Mouse (Mus musculus): ENCODE data around the gene Samd11. TPM values are rescaled to one million over a fixed set of nuclear protein-coding genes. Genes with fewer than 3 reads are reported as not detected.

The Samd11 gene
- polyA plus RNA-seq, 1 experiment from 2014 or later: 0.20 TPM

DNA sequence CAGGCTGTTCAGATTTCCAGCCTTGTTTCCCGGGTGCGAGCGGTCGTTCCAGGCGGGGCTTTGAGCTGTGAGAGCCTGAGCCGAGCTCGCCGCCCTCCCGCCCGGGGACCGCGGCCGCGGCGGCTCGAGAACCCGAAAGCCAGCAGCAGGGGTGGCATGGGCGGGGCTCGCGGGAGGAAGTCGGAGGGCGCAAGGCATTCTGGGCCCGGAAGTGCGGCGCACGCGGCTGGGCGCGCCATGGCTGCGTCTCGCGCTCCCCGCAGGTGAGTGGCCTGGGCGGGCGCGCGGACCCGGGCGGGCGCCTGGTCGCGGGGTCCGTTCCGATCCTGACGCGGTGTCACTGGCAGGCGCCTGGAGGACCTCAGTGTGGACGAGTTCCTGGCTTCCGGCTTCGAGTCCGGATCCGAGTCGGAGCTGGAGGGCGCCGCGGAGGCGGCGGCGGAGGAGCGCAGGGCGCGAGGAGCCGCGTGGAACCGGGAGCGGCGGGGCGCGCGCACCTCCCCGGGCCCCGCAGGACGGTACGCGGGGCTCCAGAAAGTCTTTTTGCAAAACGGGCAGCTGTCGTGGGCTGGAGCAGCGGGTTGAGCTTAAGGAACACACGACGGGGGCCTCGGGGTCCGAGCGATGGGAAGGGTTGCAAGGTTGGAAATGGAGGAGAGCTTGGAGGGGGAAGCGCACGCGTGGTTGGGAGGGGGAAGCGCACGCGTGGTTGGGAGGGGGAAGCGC, 19.5 kb downstream of the Samd11 start, which contains the start of gene Noc2l:
Gene Noc2l (plus strand): TSS at position 203 of the 726 bp plus-strand sequence.
- Histone ChIP-seq H3K27ac (ENCODE audit: low read depth) (peak within 1 kb of the TSS; percentile 95), H3K9ac (ENCODE audit: low read length) (peak within 1 kb of the TSS; percentile 77), H3K27me3 (replicated peaks; ENCODE audit: control insufficient read depth, insufficient read depth, low read length) (no peaks in the 10 kb centered on the region), H3K4me2 (ENCODE audit: low read length) (peak within 1 kb of the TSS; percentile 60), H3K36me3 (ENCODE audit: control insufficient read depth, insufficient read depth, low read length) (peaks cover 63% of the 10 kb centered on the region), H3K4me1 (replicated peaks; ENCODE audit: control insufficient read depth, insufficient read depth, low read length) (0 out of 2 replicates have a peak, but pooled peaks cover 3% of the 10 kb centered on the region), H3K9me3 (ENCODE audit: control insufficient read depth, low read length) (no peaks in the 10 kb centered on the region), H3K4me3 (ENCODE audit: low read depth, low read length) (peak within 1 kb of the TSS; percentile 91)
- WGBS: under 1% methylated on average over 88 of the region's 90 CpGs
- DNase-seq (ENCODE audit: low spot score): peak; percentile 94
- ATAC-seq (replicated peaks; ENCODE audit: low FRiP score, low TSS enrichment, low read depth): peak; percentile 86

DNA sequence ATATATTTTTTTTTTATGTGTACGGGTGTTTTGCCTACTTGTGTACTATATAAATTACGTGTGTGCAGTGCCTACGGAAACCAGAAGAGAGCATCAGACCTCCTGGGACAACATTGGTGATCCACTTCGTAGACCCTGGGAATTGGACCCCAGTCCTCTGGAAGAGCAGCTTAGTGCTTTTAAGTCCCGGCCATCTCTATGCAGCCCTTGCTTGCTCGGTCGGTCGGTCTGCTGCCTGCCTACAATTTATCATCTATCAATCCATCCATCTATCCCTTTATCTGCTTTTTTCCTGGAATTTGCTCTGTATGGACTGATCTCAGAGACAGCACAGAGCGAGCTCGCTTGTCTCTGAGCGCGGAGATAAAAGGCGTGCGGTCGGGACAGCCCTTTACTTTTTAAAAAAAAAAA, 20.1 kb downstream of the Samd11 start:
- Histone ChIP-seq H3K4me1 (replicated peaks; ENCODE audit: control insufficient read depth, insufficient read depth, low read length) (0 out of 2 replicates have a peak, but pooled peaks cover 3% of the 10 kb centered on the region), H3K4me2 (ENCODE audit: low read length) (peak overlapping the region; percentile 60), H3K4me3 (ENCODE audit: low read depth, low read length) (peak overlapping the region; percentile 91), H3K27me3 (replicated peaks; ENCODE audit: control insufficient read depth, insufficient read depth, low read length) (no peaks in the 10 kb centered on the region), H3K36me3 (ENCODE audit: control insufficient read depth, insufficient read depth, low read length) (peaks cover 61% of the 10 kb centered on the region), H3K9me3 (ENCODE audit: control insufficient read depth, low read length) (no peaks in the 10 kb centered on the region), H3K27ac (ENCODE audit: low read depth) (peak overlapping the region; percentile 95), H3K9ac (ENCODE audit: low read length) (peak overlapping the region; percentile 77)
- ATAC-seq (replicated peaks; ENCODE audit: low FRiP score, low TSS enrichment, low read depth) (peak; percentile 16; the same call in 1 of the 2 replicates), DNase-seq (ENCODE audit: low spot score) (no peak)
- under 1% methylated on average over 15 of the region's 15 CpGs for WGBS

DNA sequence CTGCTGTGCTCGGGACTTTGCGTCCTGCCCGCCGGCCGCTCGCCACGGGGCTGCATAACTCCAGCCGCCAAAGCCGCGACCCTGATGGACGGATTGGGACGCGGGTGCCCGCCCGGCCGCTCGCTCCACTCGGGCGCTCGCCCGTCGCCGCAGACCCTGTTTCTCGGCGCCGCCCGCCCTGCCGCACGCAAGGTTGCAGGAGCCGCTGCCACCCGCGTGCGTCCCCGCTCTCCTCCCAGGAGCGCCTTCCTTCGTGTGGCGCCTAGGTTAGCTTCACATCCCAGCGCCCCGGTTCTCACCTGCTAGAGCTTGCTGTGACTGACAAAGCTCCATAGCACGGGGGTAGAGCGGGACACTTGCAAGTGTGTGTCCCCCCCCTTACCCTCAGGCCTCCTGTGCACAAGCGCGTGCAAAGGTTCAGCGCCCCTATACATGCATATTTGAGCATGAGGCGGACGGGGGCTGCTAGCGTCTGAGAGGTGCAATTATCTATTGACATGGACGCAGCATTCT, 20.7 kb downstream of the Samd11 start, which contains the start of gene Plekhn1:
Gene Plekhn1 (minus strand): TSS at position 157 of the 513 bp plus-strand sequence.
- ATAC-seq (replicated peaks; ENCODE audit: low FRiP score, low TSS enrichment, low read depth) (peak; percentile 28), DNase-seq (ENCODE audit: low spot score) (peak; percentile 86)
- no peaks in the 10 kb centered on the region for H3K9me3 ChIP-seq (ENCODE audit: control insufficient read depth, low read length)
- peak within 1 kb of the TSS; percentile 91 for H3K4me3 ChIP-seq (ENCODE audit: low read depth, low read length)
- under 1% methylated on average over 41 of the region's 48 CpGs for WGBS
- peaks cover 61% of the 10 kb centered on the region for H3K36me3 ChIP-seq (ENCODE audit: control insufficient read depth, insufficient read depth, low read length)
- H3K4me1 ChIP-seq (replicated peaks; ENCODE audit: control insufficient read depth, insufficient read depth, low read length): 0 out of 2 replicates have a peak, but pooled peaks cover 3% of the 10 kb centered on the region
- H3K9ac ChIP-seq (ENCODE audit: low read length): peak within 1 kb of the TSS; percentile 77
- H3K4me2 ChIP-seq (ENCODE audit: low read length): peak within 1 kb of the TSS; percentile 60
- H3K27ac ChIP-seq (ENCODE audit: low read depth): peak within 1 kb of the TSS; percentile 95
- H3K27me3 ChIP-seq (replicated peaks; ENCODE audit: control insufficient read depth, insufficient read depth, low read length): no peaks in the 10 kb centered on the region

DNA sequence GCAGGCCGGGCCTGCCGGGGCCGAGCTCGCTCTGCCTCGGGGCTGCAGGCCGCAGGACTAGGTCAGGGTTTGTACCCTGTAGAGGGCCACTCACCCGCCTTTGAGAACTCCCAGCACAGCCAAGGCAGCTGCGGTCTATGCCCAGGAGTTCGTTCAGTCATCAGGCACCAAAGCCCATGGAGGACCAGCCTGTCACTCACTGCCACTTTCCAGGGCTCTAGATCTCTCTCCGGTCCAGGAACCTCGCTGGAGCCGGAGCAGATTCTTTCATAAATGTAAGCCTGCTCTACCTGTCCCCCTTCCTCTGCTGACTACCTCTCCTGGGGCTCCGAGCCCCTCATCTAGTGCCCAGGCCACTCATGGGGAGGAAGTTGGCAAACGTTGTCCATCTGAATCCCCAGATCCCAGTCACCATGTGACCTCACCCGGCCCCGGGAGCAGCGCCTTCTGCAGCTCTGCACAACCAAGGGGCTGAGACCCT, 21.4 kb downstream of the Samd11 start:
- ATAC-seq (replicated peaks; ENCODE audit: low FRiP score, low TSS enrichment, low read depth) (no peak), DNase-seq (ENCODE audit: low spot score) (peak; percentile 73)
- peak overlapping the region; percentile 91 for H3K4me3 ChIP-seq (ENCODE audit: low read depth, low read length)
- H3K27ac ChIP-seq (ENCODE audit: low read depth): no peak overlapping the region
- H3K36me3 ChIP-seq (ENCODE audit: control insufficient read depth, insufficient read depth, low read length): peaks cover 61% of the 10 kb centered on the region
- no peaks in the 10 kb centered on the region for H3K9me3 ChIP-seq (ENCODE audit: control insufficient read depth, low read length)
- H3K4me2 ChIP-seq (ENCODE audit: low read length): peak overlapping the region; percentile 60
- 0 out of 2 replicates have a peak, but pooled peaks cover 3% of the 10 kb centered on the region for H3K4me1 ChIP-seq (replicated peaks; ENCODE audit: control insufficient read depth, insufficient read depth, low read length)
- H3K9ac ChIP-seq (ENCODE audit: low read length): peak overlapping the region; percentile 44
- WGBS: 4% methylated on average over 17 of the region's 17 CpGs
- no peaks in the 10 kb centered on the region for H3K27me3 ChIP-seq (replicated peaks; ENCODE audit: control insufficient read depth, insufficient read depth, low read length)

DNA sequence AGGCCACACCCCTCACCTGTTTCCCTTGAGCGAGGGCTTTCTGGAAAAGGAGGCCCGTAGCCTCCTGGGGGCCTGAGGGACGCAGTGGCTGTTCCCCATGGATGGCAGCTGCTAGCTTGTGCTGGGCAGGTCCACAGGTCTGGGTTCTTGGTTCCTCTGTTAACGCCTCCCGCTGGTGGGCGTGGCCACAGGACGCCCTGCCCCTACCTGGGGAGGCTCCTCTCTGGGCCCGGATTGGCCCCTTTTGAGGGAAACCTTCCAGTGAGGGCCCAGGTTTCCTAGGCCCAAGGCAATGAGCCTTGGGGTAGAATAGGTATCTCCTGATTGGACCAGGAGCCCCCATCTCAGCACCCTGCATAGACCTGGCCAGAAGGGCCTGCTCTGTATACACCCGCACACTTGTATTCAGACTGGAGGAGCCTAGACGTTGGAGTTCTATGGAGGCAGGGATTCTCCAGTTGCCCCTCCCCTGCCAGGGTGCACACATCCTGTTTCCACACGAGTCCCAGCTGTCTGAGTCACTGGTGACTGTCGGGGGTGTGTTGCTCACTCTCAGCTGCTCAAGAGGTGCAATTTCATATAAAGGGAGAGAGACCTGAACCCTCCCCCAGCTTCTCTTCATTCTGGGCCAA, 26.9 kb downstream of the Samd11 start:
- 20% methylated on average over 12 of the region's 12 CpGs for WGBS
- DNase-seq (ENCODE audit: low spot score) (no peak), ATAC-seq (replicated peaks; ENCODE audit: low FRiP score, low TSS enrichment, low read depth) (peak; percentile 61)
- Histone ChIP-seq H3K4me1 (replicated peaks; ENCODE audit: control insufficient read depth, insufficient read depth, low read length) (peaks cover 10% of the 10 kb centered on the region; the same call in 1 of the 2 replicates), H3K4me3 (ENCODE audit: low read depth, low read length) (no peak overlapping the region), H3K9ac (ENCODE audit: low read length) (no peak overlapping the region), H3K36me3 (ENCODE audit: control insufficient read depth, insufficient read depth, low read length) (peaks cover 41% of the 10 kb centered on the region), H3K27ac (ENCODE audit: low read depth) (no peak overlapping the region), H3K27me3 (replicated peaks; ENCODE audit: control insufficient read depth, insufficient read depth, low read length) (no peaks in the 10 kb centered on the region), H3K9me3 (ENCODE audit: control insufficient read depth, low read length) (no peaks in the 10 kb centered on the region), H3K4me2 (ENCODE audit: low read length) (peak overlapping the region; percentile 28)

DNA sequence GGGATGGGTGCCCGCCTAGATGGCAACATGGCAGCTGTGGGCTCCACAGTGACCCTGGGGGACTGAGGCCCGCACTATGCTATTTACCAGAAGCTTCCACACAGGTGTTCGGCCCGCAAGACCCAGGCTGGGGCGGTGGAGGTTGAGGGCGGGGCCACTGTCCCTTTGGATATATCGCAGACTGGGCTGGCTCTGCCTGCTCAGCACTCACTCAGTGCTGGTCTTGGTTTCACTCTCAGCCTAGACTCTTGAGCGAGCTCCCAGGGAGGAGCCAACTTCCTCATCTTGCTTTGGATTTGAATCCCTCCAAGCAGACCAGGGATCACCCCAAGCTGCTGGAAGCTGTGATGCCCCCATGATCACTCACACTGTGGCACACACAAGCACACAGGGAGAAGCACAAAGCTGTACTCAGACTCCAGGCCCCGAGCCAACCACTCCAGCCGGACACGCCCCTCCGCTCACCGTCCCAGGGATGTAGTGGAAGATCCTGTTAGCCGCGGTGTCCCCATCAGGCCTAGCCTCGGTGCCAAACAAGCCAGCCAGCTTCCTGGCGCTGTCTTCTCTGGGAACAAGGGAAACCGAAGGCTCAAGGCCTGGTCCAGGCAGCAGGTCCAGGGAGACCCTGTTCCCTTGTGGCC, 27.6 kb downstream of the Samd11 start:
- Histone ChIP-seq H3K27ac (ENCODE audit: low read depth) (no peak overlapping the region), H3K36me3 (ENCODE audit: control insufficient read depth, insufficient read depth, low read length) (peaks cover 37% of the 10 kb centered on the region), H3K27me3 (replicated peaks; ENCODE audit: control insufficient read depth, insufficient read depth, low read length) (no peaks in the 10 kb centered on the region), H3K9ac (ENCODE audit: low read length) (no peak overlapping the region), H3K4me3 (ENCODE audit: low read depth, low read length) (no peak overlapping the region), H3K9me3 (ENCODE audit: control insufficient read depth, low read length) (no peaks in the 10 kb centered on the region), H3K4me1 (replicated peaks; ENCODE audit: control insufficient read depth, insufficient read depth, low read length) (peaks cover 8% of the 10 kb centered on the region; the same call in 1 of the 2 replicates), H3K4me2 (ENCODE audit: low read length) (peak overlapping the region; percentile 28)
- DNase-seq (ENCODE audit: low spot score) (no peak), ATAC-seq (replicated peaks; ENCODE audit: low FRiP score, low TSS enrichment, low read depth) (0 out of 2 replicates have a peak, but pooled peaks have one; percentile 29)
- WGBS: 34% methylated on average over 18 of the region's 18 CpGs

DNA sequence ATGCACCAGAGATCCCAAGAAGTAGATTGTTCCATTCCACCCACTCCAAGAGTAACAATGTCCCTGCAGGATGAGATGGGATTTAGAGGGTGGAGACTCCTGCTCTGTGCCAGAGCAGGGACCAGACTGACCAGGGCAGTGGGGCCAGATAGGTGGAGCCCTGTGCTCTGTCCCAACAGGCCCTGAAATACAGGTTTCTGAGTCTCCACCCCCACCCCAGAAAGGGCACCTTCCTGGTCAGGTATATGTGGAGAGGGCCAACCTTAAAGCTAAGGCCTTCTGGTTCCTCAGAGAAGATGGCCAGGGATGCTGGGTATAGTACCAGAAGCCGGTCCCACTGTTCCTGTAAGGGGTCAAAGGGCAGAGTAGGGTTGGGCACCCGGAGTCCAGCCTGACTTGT, 31.2 kb downstream of the Samd11 start:
- ATAC-seq (replicated peaks; ENCODE audit: low FRiP score, low TSS enrichment, low read depth) (no peak), DNase-seq (ENCODE audit: low spot score) (no peak)
- Histone ChIP-seq H3K27me3 (replicated peaks; ENCODE audit: control insufficient read depth, insufficient read depth, low read length) (no peaks in the 10 kb centered on the region), H3K27ac (ENCODE audit: low read depth) (no peak overlapping the region), H3K4me2 (ENCODE audit: low read length) (no peak overlapping the region), H3K36me3 (ENCODE audit: control insufficient read depth, insufficient read depth, low read length) (peaks cover 13% of the 10 kb centered on the region), H3K9me3 (ENCODE audit: control insufficient read depth, low read length) (no peaks in the 10 kb centered on the region), H3K4me3 (ENCODE audit: low read depth, low read length) (no peak overlapping the region), H3K9ac (ENCODE audit: low read length) (no peak overlapping the region), H3K4me1 (replicated peaks; ENCODE audit: control insufficient read depth, insufficient read depth, low read length) (peaks cover 8% of the 10 kb centered on the region; the same call in 1 of the 2 replicates)
- 87% methylated on average over 2 of the region's 2 CpGs for WGBS

DNA sequence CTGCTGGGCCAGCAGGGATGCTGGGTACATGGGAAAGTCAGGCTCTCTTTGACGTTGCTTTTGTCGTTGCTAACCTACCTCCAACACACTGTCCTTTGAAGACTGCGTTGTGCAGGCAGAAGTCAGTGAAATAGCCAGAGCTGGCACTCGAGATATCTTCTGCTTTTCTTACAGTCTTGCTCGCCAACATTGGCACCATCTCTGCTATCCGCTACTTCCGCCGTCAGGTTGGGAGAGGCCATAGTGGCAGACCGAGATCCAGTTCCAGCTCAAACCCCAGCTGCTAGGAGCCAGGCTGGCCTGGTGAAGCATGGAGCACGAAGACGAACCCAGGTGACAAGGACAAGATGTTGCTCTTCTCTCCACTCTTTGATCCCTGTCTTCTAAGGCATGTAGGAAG, 35.5 kb downstream of the Samd11 start:
- H3K4me3 ChIP-seq (ENCODE audit: low read depth, low read length): no peak overlapping the region
- no peaks in the 10 kb centered on the region for H3K4me1 ChIP-seq (replicated peaks; ENCODE audit: control insufficient read depth, insufficient read depth, low read length)
- DNase-seq (ENCODE audit: low spot score) (no peak), ATAC-seq (replicated peaks; ENCODE audit: low FRiP score, low TSS enrichment, low read depth) (no peak)
- no peaks in the 10 kb centered on the region for H3K27me3 ChIP-seq (replicated peaks; ENCODE audit: control insufficient read depth, insufficient read depth, low read length)
- H3K9ac ChIP-seq (ENCODE audit: low read length): no peak overlapping the region
- H3K4me2 ChIP-seq (ENCODE audit: low read length): no peak overlapping the region
- 90% methylated on average over 11 of the region's 11 CpGs for WGBS
- peaks cover 10% of the 10 kb centered on the region; the same call in 1 of the 2 replicates for H3K36me3 ChIP-seq (ENCODE audit: control insufficient read depth, insufficient read depth, low read length)
- no peak overlapping the region for H3K27ac ChIP-seq (ENCODE audit: low read depth)
- no peaks in the 10 kb centered on the region for H3K9me3 ChIP-seq (ENCODE audit: control insufficient read depth, low read length)

Measured in intestine, embryonic 14.5 days (tissue).